Mouse (Mus musculus): ENCODE results near the gene Bdp1. TPM values are rescaled to one million over a fixed set of nuclear protein-coding genes. Genes with fewer than 3 reads are reported as not detected.

Bdp1 gene
- polyA plus RNA-seq, 1 experiment from 2014 or later: 24.9 TPM

GRCm38 (mm10) chr13:99979406-99979805 is 124.5 kb downstream of the Bdp1 start:
- 80% methylated on average over 2 of the region's 2 CpGs for WGBS
- no peaks in the 10 kb centered on the region for H3K4me1 ChIP-seq
- H3K27me3 ChIP-seq (ENCODE audit: low read depth, poor library complexity, severe bottlenecking): no peaks in the 10 kb centered on the region
- no peak for DNase-seq (ENCODE audit: low spot score)
- no peak overlapping the region for H3K4me3 ChIP-seq
- H3K27ac ChIP-seq: no peak overlapping the region
- no peaks in the 10 kb centered on the region for H3K9me3 ChIP-seq (replicated peaks)
- peaks cover 30% of the 10 kb centered on the region for H3K36me3 ChIP-seq

DNA sequence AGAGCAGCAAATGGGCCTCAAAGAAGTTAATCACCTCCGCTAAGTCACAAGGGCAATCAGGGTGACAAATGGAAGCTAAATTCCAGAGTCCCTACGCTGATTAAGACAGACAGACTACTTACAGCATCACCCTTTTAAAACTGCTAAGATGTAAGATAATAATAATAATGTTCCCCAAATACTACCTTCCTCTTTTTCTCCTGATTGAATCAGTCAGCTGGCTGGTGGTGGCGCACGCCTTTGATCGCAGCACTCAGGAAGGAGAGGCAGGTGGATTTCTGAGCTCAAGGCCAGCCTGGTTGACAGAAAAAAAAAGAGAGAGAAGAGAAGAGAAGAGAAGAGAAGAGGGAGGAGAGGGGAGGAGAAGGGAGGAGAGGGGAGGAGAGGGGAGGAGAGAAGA is 133.8 kb downstream of the Bdp1 start:
- Histone ChIP-seq H3K27ac (no peak overlapping the region), H3K4me1 (no peaks in the 10 kb centered on the region; the same call in 1 of the 2 replicates), H3K27me3 (ENCODE audit: low read depth, poor library complexity, severe bottlenecking) (no peaks in the 10 kb centered on the region), H3K36me3 (peaks cover 54% of the 10 kb centered on the region), H3K4me3 (no peak overlapping the region), H3K9me3 (replicated peaks) (no peaks in the 10 kb centered on the region)
- WGBS: 88% methylated on average over 5 of the region's 5 CpGs
- DNase-seq (ENCODE audit: low spot score): no peak

Other genes with a start within 250 kb of the Bdp1 start
- 0.19 TPM in 1 of 2 replicates, not detected in the other for gene Cartpt, start 203.0 kb downstream of the Bdp1 start, polyA plus RNA-seq (2016; fragmentation: Nextera tagmentation; extraction: Ambion mirVana)
- gene Mccc2, start 88.4 kb downstream of the Bdp1 start, polyA plus RNA-seq (2016; fragmentation: Nextera tagmentation; extraction: Ambion mirVana): 46.0 and 48.3 TPM in 2 replicates
- gene Serf1, start 3.9 kb upstream of the Bdp1 start, polyA plus RNA-seq (2016; fragmentation: Nextera tagmentation; extraction: Ambion mirVana): 144 and 175 TPM in 2 replicates
- 84.8 and 91.6 TPM in 2 replicates for gene Smn1, start 20.8 kb upstream of the Bdp1 start, polyA plus RNA-seq (2016; fragmentation: Nextera tagmentation; extraction: Ambion mirVana)
- gene Naip2, start 98.0 kb upstream of the Bdp1 start, polyA plus RNA-seq (2016; fragmentation: Nextera tagmentation; extraction: Ambion mirVana): 0.15 and 0.16 TPM in 2 replicates
- gene Naip5, start 142.3 kb upstream of the Bdp1 start, polyA plus RNA-seq (2016; fragmentation: Nextera tagmentation; extraction: Ambion mirVana): 0.03 and 0.06 TPM in 2 replicates
- gene Naip6, start 213.6 kb upstream of the Bdp1 start, polyA plus RNA-seq (2016; fragmentation: Nextera tagmentation; extraction: Ambion mirVana): 0.04 and 0.08 TPM in 2 replicates

Data from limb, embryonic 10.5 days (tissue).